Mouse (Mus musculus) Patski (cell line): ENCODE measurements at regions not wholly inside any gene's neighbourhood (a gene's known extent, or its start where the extent isn't known, plus 50 kb on each side); places are given as distances from the start of the nearest gene placed in this dataset.

Source experiments
- ATAC-seq: fragments of 100-300 bp; one replicate; pipeline ENCODE4 v1.8.0; 2021
- CTCF ChIA-PET: fragments of 350-600 bp; sonication (Branson Sonifier 250); formaldehyde crosslinking; loops from one replicate; lab custom pipeline; 2022; ENCODE audit warnings: inconsistent platforms; lab: Charles Lee
- POLR2A ChIA-PET: fragments of 350-600 bp; sonication (Branson Sonifier 250); formaldehyde crosslinking; loops from one replicate; lab custom pipeline; 2022; ENCODE audit warnings: antibody characterized with exemption, inconsistent platforms; lab: Charles Lee
- DNase-seq: peaks from one replicate; pipeline ENCODE4 v3.0.0-alpha.2; 2011; ENCODE audit warnings: low read depth, low spot score
- H3K27me3 ChIP-seq: fragments of 371-371 bp; one replicate; pipeline ENCODE4 v1.5.1; 2021
- CTCF ChIP-seq: fragments of 100-300 bp; IDR thresholded peaks from one replicate; pipeline ENCODE4 v1.5.1; 2021
- in situ Hi-C: fragments of 300-500 bp; cut with MboI; formaldehyde crosslinking; loops from 3 replicates; pipeline ENCODE4 v1.11.1; 2018; ENCODE audit warnings: low pct_unique_long_range_greater_than_20kb, mixed read lengths

GRCm38 (mm10) chr12:96226446-96226845 is 534.4 kb downstream of the Flrt2 start:
- POLR2A ChIA-PET, result no interaction called here
- CTCF ChIA-PET, result no interaction called here
- ATAC-seq (no peak), DNase-seq (no peak)
- no peaks in the 10 kb centered on the region for H3K27me3 ChIP-seq
- TF ChIP-seq CTCF, result no peak
- in situ Hi-C loops, result no loop called here

GRCm38 (mm10) chr12:96228714-96229113 is 536.7 kb downstream of the Flrt2 start:
- no peak for ATAC-seq
- H3K27me3 ChIP-seq, result no peaks in the 10 kb centered on the region
- CTCF ChIA-PET, result interaction anchor here (0.9 kb wide), 1 partner anchor 81 kb away, joined by 3 read pairs; no protein-coding TSS in a partner anchor
- POLR2A ChIA-PET, result no interaction called here
- in situ Hi-C loops, result no loop called here
- no peak for DNase-seq
- no peak for TF ChIP-seq CTCF

GRCm38 (mm10) chr12:96235510-96235909 is 543.5 kb downstream of the Flrt2 start:
- ATAC-seq (no peak), DNase-seq (no peak)
- ChIA-PET CTCF (no interaction called here), POLR2A (no interaction called here)
- H3K27me3 ChIP-seq, result no peaks in the 10 kb centered on the region
- in situ Hi-C loops, result no loop called here
- TF ChIP-seq CTCF, result no peak

- DNase-seq, result no peak
- ChIA-PET CTCF (no interaction called here), POLR2A (no interaction called here)
- no peaks in the 10 kb centered on the region for H3K27me3 ChIP-seq
- TF ChIP-seq CTCF, result no peak
- ATAC-seq, result no peak
- in situ Hi-C loops, result no loop called here
These were observed 544.0 kb downstream of the Flrt2 start for GRCm38 (mm10) chr12:96235996-96236525.

GRCm38 (mm10) chr12:96239642-96240041 is 547.6 kb downstream of the Flrt2 start:
- DNase-seq, result no peak
- POLR2A ChIA-PET, result no interaction called here

GRCm38 (mm10) chr12:96261978-96262377 is 570.0 kb downstream of the Flrt2 start:
- H3K27me3 ChIP-seq, result no peaks in the 10 kb centered on the region
- ATAC-seq (no peak), DNase-seq (no peak)
- in situ Hi-C loops, result no loop called here
- ChIA-PET CTCF (no interaction called here), POLR2A (no interaction called here)
- no peak for TF ChIP-seq CTCF

More at GRCm38 (mm10) chr12:96239642-96240041, 547.6 kb downstream of the Flrt2 start:
- ATAC-seq, result no peak
- no peak for TF ChIP-seq CTCF
- in situ Hi-C loops, result no loop called here
- CTCF ChIA-PET, result no interaction called here
- H3K27me3 ChIP-seq, result no peaks in the 10 kb centered on the region

GRCm38 (mm10) chr12:96275894-96276293 is 583.9 kb downstream of the Flrt2 start:
- in situ Hi-C loops, result no loop called here
- ChIA-PET CTCF (no interaction called here), POLR2A (no interaction called here)
- DNase-seq (no peak), ATAC-seq (no peak)
- TF ChIP-seq CTCF, result no peak
- H3K27me3 ChIP-seq, result no peaks in the 10 kb centered on the region

GRCm38 (mm10) chr12:96311137-96311536 is 619.1 kb downstream of the Flrt2 start:
- H3K27me3 ChIP-seq, result no peaks in the 10 kb centered on the region
- CTCF ChIA-PET, result interaction anchor here (1.3 kb wide), 1 partner anchor 9 kb away, joined by 3 read pairs; no protein-coding TSS in a partner anchor
- POLR2A ChIA-PET, result no interaction called here
- TF ChIP-seq CTCF, result peak; percentile 71
- ATAC-seq (no peak), DNase-seq (no peak)
- in situ Hi-C loops, result loop anchor here (25.0 kb wide), 1 partner anchor 599 kb away; no protein-coding TSS in a partner anchor

GRCm38 (mm10) chr12:96323061-96323786 is 631.2 kb downstream of the Flrt2 start:
- no peaks in the 10 kb centered on the region for H3K27me3 ChIP-seq
- DNase-seq (no peak), ATAC-seq (no peak)
- ChIA-PET POLR2A (no interaction called here), CTCF (no interaction called here)
- no peak for TF ChIP-seq CTCF
- in situ Hi-C loops, result loop anchor here (25.0 kb wide), 1 partner anchor 611 kb away; no protein-coding TSS in a partner anchor

GRCm38 (mm10) chr12:96351143-96351542 is 659.1 kb downstream of the Flrt2 start:
- H3K27me3 ChIP-seq, result no peaks in the 10 kb centered on the region
- no peak for TF ChIP-seq CTCF
- ATAC-seq, result no peak
- CTCF ChIA-PET, result no interaction called here
- POLR2A ChIA-PET, result no interaction called here
- in situ Hi-C loops, result no loop called here
- DNase-seq, result no peak

- ATAC-seq (no peak), DNase-seq (no peak)
- CTCF ChIA-PET, result no interaction called here
- no peak for TF ChIP-seq CTCF
- in situ Hi-C loops, result no loop called here
- POLR2A ChIA-PET, result no interaction called here
- H3K27me3 ChIP-seq, result no peaks in the 10 kb centered on the region
These were observed 686.9 kb downstream of the Flrt2 start for GRCm38 (mm10) chr12:96378924-96379323.
